Mouse (Mus musculus) bone marrow, adult 2 months (tissue): ENCODE measurements around the gene Tubb2b.

Experiments used
- CTCF ChIP-seq: fragments of 200-500 bp; IDR thresholded peaks from 2 replicates; pipeline ENCODE4 v1.5.1; 2011; ENCODE audit warnings: low read length, control low read depth; ENCODE audit not compliant: control insufficient read depth, insufficient read depth
- POLR2A ChIP-seq: fragments of 200-500 bp; IDR thresholded peaks from 2 replicates; pipeline ENCODE4 v1.6.1; 2011; ENCODE audit warnings: low read depth, mild to moderate bottlenecking, control low read depth, low read length, borderline replicate concordance; ENCODE audit not compliant: control insufficient read depth

- TF ChIP-seq CTCF = no peak
- no peak for TF ChIP-seq POLR2A
Observed at GRCm38 (mm10) chr13:34129485-34130225, 611 bp downstream of the Tubb2b start.
